Mouse (Mus musculus) urinary bladder, adult 2 months (tissue): ENCODE measurements around the gene Aff3. TPM values are rescaled to one million over a fixed set of nuclear protein-coding genes. Genes with fewer than 3 reads are reported as not detected.
"Not testable (repeated sequence)": the region's sequence is repeated elsewhere in the genome, so short reads cannot be mapped to it uniquely, and the experiment has no call there.

Experiments
- DNase-seq: peaks from one replicate; pipeline ENCODE4 v3.0.0; 2022; ENCODE audit warnings: low spot score
- polyA plus RNA-seq: library from polyadenylated mRNA; depleted of rRNA; stranded (reverse); fragments of >200 nt; gene quantifications from 2 replicates; pipeline ENCODE4 v1.2.3, GENCODE M21; 2012

Aff3 gene
- polyA plus RNA-seq, 1 experiment = 2.3 TPM

GRCm38 (mm10) chr1:38439751-38440470 lies 224.8 kb downstream of the Aff3 start:
- DNase-seq = no peak

DNA sequence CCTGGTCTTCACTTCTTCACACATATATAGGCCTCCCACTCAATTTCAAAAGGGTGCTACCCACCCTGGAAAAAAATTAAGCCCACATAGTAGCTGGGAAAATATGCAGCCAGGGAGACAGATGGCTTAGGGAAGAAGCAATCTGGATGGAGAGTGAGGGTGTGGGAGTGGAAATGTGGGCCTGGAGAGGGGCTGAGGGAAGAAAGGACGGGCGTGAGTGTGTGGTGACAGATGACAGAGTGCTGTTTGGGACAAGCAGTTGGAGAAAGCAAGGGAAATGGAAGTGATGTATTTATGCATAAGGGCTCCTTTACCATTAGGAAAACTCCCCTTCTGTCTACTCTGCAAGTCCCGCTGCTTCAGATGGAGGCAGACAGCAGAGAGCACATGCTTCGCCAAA lies 226.3 kb downstream of the Aff3 start:
- DNase-seq = no peak

- no peak for DNase-seq
Observed at GRCm38 (mm10) chr1:38437671-38438070, 227.1 kb downstream of the Aff3 start.

GRCm38 (mm10) chr1:38436471-38437340 lies 228.0 kb downstream of the Aff3 start:
- no peak for DNase-seq

GRCm38 (mm10) chr1:38430311-38430710 lies 234.4 kb downstream of the Aff3 start:
- DNase-seq = not testable (repeated sequence)

DNA sequence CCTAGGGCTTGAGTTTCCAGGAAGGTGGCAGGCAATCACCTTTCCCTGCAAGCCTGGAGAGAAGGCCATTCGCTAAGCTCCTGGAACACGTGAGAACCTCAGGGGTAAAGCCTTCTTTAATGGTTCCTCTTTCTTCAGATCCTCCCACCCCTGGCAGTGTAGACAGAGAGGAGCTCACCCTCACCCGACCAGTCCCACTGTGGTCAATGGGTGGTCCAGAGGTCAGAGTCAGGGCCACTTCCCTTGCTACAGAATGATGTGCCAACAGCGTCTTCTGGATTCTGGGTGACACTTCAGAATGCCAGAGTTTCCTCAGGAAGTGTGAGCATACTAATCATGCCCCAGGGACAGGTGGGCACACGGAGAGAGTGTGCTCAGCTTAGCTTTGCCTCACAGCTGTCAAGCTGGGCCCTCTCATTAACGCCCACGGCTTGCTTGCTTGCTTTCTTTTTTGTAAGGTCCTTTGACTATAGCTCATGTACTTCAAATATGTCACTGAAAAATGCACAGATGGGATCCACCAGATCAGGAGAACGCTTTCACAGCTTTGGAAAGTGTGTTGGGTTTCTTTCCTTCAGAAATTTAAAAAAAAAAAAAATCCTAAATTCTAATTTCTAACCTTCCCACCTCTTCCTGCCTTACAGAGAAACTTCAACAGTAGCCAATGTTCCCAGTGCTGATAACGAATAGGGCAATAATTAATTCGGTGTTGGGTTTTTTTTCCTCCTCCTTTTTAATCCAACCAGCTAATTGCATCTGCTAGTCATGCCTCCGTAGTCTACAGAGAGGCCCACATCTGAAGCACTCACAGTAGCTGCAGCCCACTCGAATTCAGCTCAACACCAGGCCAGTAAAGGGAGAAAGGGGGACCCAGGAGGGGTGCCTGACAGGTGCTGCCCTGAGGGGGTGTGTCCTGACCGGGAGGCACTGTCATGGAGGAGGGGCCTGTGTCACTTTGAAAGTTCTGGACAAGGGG lies 235.8 kb downstream of the Aff3 start:
- no peak for DNase-seq

GRCm38 (mm10) chr1:38422921-38423320 lies 241.8 kb downstream of the Aff3 start:
- no peak for DNase-seq

DNA sequence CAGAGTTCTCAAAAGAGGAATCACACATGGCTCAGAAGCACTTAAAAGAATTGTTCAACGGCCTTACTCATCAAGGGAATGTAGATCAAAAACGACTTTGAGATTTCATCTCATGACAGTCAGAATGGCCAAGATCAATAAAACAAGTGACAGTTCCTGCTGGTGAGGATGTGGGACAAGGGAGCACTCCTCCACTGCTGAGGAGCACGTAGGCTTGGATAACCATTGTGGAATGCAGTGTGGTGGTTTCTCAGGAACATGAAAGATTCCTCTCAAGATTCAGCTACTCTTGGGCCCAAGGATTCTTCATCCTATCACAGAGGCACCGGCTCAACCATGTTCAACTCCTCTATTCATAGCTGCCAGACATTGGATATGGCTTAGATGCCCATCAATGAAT lies 245.4 kb downstream of the Aff3 start:
- no peak for DNase-seq

DNA sequence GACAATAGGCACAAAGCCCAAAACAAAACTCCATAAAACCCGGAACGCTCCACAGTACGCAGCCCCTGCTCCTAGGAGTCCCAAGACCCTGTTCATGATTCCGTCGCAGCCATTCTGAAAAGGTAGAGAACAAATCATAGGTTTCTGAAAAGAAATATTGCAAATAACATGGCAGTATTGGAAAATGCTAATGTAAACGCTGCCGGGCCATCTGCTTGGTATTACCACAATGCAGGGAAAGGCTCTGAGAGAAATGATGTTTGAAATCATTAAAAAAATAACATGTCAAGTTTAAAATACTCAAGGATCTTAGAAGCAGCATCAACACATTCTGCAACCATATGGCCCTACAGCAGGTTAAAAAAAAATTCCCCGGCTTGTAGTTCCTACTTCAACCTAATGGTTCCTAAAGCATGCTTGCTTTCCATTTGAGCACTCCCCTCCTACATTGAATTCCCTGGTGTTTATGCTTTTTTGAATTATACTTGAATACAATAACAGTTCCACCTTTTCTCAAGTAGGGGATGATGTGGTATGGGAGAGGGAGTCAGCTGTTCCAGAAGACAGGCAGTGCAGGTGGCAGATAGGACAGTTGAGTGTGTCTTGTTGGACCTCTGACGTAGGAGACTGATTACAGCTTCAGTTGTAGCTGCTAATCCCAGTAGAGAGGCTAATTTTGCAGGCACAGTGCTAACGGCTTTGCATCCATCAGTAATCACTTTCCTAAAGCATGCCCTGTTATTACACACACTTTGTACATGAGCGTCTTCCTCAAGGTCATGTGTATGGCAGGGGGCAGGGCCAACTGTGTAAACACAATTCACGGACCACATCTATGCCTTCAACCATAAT lies 246.3 kb downstream of the Aff3 start:
- DNase-seq = no peak

- DNase-seq = no peak
Observed at GRCm38 (mm10) chr1:38417196-38417595, 247.6 kb downstream of the Aff3 start.

DNA sequence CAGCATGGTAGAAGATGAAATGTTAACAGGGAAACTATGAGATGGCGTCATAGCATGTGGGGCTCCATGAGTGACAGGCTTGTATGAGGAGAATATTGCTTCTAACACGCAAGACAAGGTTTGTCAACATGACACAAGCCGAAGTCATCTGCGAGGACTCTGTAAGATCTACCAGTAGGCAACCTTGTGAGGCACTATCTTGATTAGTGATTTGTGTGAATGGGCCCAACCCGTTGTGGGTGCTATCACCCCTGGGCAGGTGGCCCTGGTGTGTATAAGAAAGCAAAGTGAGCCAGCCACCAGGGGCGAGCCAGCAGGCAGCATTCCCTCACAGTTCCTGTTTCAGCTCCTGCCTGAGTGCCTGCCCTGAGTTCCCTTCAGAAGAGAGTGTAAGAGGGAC lies 249.2 kb downstream of the Aff3 start:
- DNase-seq = no peak

DNA sequence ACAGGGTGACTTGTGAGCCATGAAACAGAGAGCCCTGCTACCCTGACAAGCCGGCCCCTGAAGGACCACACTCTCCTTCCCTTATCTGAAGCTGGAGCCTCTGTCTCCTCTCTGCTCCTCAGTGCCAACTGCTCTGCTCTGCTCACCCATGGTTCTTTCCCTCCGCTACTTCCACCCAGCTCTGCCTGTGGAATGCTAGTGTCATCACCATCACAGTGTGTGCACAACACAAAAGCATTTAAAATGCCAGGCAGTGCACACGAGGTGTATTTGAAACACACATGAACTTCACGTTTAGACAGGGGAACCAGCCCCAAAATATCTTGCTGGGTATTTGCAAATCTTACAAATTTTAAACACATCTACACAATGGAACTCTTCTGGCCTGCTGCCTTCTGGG lies 253.6 kb downstream of the Aff3 start:
- no peak for DNase-seq

DNA sequence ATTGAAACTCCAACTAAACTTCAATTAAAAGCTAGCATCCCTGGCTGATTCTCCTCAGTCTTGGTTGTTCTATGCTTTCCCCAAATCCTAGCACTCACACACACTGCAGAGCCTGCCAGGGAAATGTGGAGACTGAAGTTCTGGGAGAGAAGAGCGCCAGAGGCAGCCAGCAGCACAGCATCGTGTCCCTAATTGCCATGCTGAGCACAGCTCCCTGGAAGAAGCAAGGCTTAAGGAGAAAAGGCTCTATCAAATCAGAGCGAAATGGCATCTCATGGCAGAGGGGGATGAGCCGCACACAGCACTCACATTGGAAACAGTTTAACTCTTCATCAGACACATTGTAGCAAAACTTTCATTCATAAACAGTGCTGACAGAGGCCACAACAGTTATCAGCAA lies 254.3 kb downstream of the Aff3 start:
- no peak for DNase-seq

DNA sequence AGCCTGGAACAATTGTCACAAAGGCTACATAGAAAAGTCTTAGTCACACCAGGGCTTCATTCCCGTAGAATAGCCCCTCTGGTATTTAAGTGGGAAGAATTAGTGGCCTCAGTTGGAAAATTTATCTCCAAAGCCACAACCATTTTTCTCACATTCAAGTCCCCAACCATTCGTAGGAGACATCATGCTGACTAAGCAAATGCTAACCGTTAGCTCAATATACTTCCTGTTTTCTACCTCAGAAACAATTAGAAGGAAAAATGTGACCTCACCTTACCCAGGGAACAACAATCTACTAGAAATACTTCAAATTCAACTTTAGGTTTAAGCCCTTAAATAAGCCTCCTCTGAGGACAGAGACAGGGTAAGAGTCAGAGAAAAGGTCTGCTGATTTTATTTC lies 256.5 kb downstream of the Aff3 start:
- DNase-seq = no peak

- no peak for DNase-seq
Observed at GRCm38 (mm10) chr1:38403781-38404180, 261.0 kb downstream of the Aff3 start.

DNA sequence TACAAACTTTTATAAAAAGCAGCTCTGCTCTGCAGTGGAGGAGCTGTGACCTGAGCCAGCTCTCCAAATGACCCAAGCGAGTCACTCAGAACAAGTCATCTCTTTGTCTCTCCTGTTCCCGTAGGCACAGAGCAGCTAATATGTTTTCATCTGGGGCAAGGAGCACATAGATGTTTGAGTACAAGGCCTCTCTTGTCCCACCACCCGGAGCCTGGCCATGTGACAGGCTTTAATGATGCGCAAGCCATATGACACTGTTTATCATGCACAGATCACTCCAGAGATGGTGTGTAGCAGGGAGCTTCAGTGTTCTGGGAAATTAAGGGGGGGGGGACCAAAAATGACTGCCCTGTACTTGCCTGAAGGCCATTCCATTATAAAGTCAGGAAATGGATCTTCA lies 262.9 kb downstream of the Aff3 start:
- DNase-seq = no peak

DNA sequence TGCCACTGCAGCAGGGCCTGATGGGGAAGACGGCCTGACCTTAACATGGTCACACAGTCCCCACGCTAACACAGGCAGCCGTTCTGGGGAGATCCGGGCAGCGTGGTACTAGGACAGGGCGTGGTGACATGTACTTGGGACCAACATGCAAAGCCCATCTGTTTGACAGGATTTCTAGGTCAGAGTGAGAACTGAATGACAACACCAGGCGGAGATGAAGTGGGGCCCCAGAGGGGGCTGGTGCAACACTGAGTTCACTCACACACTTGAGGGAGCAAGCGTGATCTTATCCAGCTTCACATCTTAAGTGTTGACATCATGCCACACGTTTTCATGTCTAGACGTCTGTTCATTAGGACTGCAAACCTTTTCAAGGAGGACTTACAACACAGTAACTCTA lies 265.5 kb downstream of the Aff3 start:
- no peak for DNase-seq

DNA sequence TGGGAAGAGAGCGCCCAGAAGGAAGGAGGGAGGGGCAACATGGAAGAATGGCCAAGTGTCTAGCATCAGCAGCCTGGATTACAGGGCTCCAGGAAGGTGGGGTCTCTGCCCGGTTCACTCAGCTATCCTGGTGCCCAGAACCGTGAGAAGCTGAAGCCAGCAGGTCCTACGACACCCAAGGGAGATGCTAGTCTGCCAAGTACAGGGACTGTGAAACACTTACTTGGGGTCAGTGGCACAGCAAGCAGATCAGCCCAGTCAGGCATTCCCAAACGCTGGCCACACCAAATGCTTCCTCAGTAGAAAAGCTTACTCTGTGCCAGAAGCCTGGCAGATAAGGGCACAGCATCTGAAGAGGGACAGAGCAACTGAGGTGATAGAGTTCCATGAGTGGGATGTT lies 266.2 kb downstream of the Aff3 start:
- no peak for DNase-seq

GRCm38 (mm10) chr1:38395194-38395681 lies 269.5 kb downstream of the Aff3 start:
- no peak for DNase-seq

GRCm38 (mm10) chr1:38394493-38394892 lies 270.3 kb downstream of the Aff3 start:
- DNase-seq = no peak

- DNase-seq = no peak
Observed at GRCm38 (mm10) chr1:38393516-38393915, 271.2 kb downstream of the Aff3 start.
